Mouse (Mus musculus) urinary bladder, postnatal 4 days (tissue): ENCODE measurements at regions not wholly inside any gene's neighbourhood (a gene's known extent, or its start where the extent isn't known, plus 50 kb on each side); places are given as distances from the start of the nearest gene placed in this dataset.

ENCODE experiments used
- DNase-seq, 2 experiments: peaks; one replicate each; pipeline ENCODE4 v3.0.0; 2021 to 2022; ENCODE audit warnings: low spot score in 2 of 2

DNA sequence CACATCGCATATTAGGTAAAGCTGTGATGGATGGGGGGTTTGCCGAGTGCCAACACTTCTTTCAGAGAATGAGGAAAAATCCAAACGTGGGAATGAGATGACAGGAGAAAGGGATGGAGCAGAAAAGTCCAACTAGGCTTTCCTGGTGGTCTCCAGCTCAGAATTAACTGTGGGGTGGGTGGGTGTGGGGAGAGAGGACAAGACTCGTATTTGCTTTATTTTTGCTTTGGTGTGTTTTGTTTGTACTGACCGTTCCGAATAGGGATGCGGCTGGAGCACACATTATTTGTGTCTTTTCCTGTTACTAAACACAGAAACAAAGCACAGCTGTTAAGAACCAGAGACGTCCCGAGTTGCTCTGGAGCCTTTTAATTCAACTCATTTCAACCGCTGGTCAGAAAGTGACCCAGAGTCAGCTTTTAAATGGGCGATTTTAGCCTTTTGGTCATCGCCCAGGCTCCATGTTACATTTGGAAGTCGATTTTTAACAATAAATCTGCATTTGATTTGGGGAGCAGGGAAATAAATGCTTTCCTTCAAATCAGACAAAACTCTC is 136.7 kb downstream of the Gm10295 start:
- DNase-seq: no peak

DNA sequence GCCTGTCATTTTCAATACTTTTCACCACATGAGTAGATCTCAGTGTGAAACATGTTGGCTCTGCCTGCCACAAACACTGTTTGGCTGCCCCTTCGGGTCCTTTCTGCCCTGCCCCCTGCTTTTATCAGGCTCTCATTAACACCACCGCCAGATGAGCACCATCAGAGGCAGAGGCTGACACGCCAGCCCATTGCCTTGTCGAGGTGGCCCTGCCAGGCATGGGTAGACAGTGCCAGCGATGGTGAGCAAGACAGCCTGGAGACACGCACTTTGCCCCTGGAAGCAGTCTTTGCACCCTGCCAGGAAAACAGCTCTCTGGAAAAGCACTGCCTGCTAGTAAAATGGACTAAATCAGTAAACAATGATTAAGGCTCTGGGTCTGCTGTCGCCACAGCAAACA is 158.2 kb downstream of the Gm10295 start:
- no peak for DNase-seq

DNA sequence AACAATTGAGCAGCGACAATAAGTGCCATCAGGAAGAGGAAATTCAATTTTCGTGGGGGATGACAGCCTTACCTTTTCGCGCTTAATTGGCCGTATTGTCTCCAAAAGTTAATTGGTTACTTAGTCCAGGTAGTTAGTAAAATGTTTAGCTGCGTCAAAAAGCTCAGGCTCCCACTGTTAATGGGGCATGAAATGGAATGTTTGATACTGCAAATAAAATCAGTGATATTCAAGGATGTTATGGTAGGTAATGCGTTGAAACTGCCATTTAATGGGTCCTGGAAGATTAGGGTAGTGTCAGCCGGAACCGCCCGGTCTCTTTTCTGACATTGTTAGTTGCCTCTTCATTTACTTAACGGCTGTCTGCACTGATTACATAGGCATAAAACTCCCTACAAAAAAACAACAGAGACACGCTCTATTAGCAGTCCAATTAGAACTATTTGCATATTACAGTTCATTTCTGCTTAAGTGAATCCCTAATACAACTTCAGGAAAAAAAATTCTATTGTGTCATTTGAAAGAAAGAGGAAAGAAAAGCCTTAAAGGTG is 161.0 kb downstream of the Gm10295 start:
- DNase-seq: no peak

DNA sequence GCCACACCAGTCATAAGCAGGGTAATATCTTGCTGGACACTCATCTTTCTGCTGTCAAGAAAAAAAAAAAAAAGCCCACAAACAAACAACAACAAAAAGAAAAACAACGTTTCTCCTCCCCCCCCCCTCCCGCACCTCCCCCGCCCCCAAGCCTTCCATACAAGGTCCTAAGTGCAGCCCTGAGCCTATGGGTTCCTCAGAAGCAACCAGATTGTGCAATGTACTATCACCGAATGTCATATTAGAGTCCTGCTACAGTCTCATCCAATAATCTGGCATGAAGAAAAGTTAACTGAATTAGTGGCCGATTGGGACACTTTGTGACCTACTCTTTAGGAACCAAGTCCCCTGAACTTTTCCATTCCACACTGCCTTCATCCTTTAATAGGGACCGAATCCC is 161.5 kb downstream of the Gm10295 start:
- DNase-seq: no peak

DNA sequence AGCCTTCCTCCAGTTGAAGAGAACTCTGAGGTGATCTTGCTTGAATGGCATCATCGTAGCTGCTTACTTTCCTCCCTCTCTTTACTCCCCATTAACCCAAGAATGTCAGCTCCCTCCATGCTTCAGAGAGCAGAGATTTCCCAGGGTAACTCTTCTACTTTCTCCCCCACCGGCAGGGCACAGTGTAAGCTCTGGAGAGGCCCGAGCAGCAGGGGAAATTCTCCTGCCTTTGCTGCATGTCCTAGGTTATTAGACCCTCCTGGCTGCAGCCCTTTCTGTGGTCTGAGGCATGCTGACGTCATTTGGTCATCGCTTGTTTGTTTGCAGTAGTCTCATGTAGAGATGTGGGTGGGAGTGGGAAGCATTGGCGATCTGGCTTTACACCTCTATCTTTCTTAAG is 163.2 kb downstream of the Gm10295 start:
- DNase-seq: no peak

DNA sequence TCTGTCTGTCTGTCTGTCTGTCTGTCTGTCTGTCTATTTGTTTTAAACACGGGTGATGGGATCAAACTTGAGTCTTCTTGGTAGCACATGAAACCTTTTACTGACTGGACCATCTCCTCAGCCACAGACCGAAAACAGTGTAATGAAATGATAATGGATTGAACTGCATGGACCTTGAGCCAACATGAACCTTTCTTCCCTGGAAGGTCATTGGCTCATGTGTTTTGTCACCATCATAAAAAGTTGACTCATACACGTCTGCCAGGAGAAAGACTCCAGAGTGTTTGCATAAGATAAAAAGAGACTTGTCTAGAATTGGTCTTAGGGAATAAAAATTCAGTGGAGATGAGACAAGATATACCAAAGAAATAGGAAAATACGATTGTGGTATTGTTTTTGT is 176.4 kb downstream of the Gm10295 start:
- no peak for DNase-seq

DNA sequence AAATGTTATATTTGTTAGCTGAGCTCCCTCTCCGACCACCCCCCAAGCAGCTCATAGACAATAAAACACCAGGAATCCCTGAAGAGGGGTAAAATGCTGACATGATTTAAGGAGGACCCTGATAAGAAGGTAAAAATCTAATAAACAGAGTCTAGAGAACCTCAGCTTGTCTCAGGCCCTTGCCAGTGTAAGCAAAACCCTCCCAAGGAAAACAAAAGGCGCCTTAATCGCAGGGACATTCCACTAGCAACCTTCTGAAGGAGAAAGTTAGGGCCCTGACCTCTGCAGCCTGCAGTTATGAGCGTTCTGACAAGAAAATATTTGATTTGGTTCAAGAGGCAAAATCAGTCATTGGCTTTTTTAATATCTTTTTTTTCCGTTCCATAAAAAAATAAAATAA is 212.2 kb downstream of the Gm10295 start:
- no peak for DNase-seq

DNA sequence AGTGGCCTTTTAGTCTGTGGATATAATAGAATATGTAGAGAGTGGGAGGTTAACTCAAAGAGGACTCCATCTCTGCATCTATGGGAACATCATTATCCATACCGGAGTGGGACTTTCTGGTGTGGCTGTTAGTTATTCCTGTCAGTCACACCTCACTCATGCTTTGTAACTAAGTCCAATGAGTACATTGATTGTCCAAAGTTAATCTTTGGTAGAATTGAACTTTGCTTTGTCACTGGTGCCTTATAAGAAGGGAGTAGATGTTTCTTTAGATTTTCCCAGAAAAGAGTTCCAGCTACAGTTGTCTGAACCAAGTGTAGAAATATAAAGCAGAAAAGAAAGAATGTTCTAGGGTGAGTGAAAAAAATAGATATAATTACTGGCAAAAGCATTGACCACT is 221.3 kb downstream of the Gm10295 start:
- DNase-seq: no peak

DNA sequence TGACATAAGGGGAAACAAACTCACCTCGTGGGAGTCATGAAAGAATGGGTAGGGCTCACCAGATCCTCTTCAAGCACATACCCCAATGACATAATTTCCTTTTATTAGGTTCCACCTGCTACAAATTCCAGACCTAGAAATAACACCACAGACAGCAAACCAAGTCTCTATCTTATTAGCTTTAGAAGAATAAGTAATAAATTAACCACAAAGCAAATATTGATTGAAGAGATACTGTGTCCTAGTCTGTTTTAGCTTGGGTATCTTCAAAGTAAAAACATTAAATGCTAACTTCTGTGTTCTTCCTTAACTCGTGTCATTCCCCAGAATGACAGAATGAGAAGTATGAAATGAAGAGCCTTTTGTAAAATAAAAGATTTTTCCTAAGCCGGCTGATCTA is 222.4 kb downstream of the Gm10295 start:
- no peak for DNase-seq

DNA sequence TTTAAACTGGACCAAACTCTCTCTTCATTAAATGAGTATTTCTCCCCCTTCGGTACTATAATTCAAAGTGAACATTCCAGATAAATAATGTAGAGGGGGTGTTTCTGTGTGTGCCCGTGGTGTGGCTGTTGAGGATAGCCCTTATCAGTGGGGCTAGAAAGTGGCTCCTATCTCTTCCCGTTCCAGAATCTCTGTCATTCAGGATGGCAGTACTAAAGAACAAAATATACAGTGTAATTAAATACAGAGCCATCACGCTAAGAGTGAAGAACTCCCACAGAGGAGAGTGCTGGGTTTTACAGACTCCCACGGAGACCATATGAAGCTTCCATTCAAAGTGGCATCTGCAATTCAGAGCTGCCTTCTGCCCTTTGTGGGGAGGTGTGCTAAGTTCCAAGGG is 229.8 kb downstream of the Gm10295 start:
- DNase-seq: no peak

DNA sequence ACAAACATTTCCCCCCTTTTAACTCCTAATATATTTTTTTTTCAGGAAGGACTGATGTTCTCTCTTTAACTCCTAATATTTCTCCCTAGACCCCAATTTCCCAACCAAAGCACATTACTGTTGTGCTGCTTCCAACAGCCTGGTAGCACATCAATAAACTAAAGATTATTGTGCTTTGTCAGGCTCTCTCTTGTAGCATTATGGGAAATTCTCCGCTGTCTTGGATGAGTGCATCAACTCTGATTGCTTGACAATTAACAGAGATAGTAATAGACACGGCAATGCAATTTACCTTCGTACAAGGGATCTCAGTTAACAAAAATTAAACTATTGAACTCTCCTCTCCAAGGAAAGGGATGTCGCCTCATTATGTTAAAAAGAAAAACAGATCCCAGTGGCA is 230.3 kb downstream of the Gm10295 start:
- DNase-seq: no peak

DNA sequence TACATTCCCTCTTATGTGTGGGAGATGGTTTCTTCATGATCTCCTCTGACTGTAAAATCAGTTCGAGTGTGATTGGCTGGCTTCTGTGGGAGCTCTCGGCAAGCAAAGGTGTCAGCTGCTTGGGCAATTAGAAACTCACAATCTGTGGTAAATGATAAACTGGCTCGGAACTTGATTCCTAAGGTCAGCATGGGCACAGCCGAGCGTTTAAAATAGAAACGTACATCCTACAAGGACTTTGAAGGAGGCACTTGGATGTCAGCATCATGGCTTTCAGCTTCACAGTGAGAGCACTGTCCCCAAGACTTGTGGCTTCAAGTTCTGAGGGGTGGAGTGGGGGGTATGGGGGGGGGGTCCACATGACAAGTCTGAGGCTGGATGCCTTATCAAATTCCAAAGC is 231.3 kb downstream of the Gm10295 start:
- no peak for DNase-seq

DNA sequence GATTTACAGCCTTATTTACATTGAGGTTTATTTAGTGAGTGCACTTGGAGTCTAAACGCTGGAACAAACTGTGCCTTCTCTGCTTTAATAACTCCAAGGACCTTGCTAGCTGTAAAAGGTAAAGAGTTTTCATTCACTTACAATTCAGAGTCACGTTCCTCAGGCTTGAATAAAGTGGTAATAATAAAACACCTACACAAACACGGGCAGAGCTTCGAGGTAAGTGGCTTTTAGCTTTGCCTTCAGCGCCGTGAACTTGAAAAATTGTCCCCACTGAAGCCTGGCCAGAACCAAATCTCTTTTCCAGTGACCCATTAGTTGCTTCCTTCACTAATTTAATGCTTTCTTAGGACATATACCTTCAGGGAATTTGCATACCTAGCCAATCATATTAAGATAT is 244.2 kb downstream of the Gm10295 start:
- DNase-seq: no peak

DNA sequence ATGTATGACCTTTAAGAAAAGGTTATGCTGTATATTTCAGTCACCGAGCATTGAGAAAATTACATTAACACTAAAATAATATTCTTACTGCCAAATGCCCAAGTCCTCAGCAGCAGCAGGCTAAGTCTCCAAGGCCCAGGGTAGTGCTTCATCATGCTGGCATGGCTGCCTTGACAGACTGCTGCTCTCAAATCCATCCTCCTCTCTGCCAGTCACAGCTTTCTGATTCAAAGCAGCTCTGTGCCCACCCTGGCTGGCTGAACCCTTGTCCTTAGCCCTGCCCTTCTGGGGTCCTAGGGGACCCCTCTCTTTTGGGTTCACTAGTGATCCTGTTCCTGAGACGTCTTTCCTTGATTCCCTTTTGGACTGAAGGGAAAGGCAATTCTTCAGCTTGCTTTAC is 251.0 kb downstream of the Gm10295 start:
- DNase-seq: no peak

DNA sequence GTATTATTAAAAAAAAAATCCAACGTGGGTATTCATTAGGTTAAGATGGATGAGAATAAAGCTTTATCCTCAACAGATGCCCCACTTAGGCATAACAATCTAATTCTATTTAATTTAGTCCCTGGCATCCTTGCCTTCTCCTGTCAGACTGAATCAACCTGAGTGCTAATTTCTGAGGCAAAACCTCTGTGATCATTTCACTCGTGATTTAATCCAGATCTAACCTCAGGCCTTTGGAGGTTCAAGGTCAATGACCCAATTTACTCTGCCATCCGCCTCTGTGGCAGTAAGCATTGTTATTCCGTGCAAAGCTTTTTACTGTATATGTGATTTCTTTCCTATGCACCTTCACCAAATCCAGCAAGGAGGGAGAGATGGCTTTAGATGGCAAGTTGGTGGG is 253.0 kb downstream of the Gm10295 start:
- no peak for DNase-seq

DNA sequence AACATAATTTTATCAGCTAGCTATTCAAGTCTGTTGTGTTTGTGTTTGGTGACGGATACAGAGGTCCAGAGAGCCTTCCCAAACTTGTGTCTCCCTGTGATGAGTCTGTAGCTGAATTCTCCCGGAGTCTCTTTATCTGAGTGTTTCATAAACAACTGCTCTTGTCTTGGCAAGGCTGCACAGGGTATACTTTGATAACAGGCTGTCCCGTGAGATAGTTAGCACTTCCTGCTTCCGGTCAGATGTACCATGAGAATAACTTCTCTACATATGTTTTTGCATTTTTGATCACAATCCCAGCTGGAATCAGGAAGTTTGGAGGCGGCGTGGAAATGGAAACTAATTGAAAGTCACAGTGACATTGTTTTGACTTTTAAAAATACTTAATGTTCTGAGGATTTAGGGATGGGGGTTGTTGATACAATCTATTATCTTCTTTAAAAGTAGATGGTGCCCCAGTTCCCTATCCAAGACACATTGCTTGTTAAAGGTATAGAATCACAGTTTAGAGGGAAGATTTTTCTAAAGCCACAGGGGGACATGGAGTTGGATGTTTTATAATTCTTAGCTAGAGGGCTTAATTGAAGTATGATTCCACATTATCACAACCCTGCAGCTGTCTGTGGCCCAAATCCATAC is 257.9 kb downstream of the Gm10295 start:
- no peak for DNase-seq

DNA sequence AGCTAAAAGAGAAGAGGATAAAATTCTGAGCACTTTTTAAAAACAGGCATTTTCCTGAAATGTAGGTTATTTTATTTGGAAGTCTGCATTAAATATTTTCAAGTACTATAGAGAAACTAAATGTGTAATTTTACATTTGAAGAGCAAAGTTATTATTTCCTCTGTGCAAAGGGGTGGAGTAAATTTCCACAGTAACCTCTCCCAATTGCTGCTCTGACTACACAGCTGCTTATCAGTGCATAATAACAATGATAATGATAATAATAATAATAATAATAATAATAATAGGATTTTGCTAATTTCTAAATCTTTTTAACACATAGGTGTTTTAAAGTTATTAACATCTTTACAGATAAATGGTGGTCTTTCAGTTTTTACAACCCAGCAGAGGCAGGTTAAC is 258.5 kb downstream of the Gm10295 start:
- DNase-seq: no peak

DNA sequence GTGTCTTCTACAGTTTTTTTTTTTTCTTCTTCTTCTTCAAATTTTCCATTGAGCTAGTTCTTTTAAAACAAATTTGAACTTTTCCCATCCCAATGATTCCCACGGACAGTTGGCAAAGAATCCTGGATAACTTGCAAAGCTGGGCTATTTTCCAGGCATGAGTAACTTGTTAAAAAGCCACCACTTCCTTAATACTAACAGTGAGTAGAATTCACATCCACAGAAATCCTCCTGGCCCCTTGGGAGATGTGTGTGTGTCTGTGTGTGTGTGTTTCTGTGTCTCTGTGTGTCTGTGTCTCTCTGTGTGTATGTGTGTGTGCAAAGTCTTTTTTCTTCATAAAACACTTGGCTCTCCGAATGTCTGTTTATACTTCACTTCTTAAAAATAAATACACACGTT is 259.0 kb downstream of the Gm10295 start:
- DNase-seq: no peak

DNA sequence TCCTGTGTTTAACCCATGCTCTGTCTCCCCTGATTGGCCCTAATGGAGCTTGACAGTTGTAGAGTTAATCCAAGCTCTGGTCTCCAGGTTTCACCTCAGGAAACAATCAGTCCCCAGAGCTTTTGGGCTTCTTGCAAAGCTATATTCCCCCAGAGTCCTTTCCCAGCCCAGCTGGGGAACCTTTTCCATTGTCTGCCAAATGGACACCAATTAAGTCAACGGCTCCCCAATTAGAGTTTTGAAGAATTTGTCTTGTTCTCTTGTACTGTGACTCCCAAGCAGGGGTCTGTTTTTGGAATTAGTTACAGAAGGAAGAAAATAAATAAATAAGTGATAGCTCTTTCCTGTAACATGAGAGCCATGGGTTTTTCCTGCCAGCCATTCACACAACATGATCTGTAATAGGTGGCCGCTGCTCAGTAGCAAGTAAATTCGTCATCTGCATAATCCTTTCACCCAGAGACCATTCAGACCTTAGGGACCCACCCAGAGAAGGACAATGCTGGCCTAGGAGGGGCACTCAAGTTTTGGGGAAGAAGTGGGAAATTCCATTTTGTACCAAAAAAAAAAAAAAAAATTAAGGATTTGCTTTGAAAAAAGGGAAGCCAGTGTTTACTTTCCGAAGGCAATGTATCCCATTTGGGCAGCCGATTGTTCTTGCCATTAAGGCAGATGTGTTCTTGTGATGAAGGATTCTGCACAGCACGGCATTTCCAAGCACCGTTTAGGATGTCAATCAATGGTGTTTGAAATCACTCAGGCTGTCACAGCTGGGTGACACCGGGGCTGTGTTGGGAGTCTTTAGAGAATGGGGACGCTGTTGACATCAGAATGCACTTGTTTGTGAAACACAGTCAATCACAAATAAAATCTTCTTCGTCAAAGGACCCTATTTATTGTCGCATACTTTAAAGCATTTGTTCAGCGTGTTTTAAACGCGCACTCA is 286.6 kb downstream of the Gm10295 start:
- DNase-seq: no peak

DNA sequence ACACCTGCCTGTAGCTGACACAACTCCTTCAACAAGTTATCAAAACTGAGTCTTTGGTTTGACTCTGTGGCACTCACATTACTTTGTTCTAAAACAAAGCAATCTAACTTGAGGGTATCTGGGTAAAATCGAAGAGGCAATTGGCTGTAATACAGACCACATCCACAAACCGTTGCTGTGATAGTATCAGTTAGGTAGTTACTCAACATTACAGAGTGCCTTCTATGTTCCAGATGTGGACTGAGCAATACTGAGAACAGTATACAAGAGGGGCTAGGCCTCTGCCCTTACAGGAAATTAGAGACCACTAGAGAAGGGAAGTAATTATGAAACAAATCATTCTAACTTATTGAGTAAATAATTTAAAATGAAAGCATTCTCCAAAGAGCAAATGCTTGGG is 300.5 kb downstream of the Gm10295 start:
- DNase-seq: no peak

DNA sequence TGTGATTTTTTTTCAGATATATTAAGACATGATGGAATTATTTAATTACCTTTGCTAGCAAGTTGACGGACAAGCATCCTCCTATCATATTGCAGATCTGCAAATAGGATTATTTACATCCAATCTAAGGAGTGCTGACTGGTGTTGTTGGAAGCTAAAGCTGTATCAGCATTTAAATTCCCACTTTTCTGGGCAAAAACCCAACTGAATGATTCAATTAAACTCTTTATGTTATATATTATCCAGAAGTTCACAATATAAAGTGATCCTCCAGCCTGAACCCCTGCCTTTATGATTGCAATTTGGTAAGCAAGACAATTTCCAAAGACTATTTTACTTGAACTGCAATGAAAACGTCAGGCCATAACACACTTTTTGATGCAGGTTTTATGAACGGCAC is 304.1 kb downstream of the Gm10295 start:
- DNase-seq: no peak

DNA sequence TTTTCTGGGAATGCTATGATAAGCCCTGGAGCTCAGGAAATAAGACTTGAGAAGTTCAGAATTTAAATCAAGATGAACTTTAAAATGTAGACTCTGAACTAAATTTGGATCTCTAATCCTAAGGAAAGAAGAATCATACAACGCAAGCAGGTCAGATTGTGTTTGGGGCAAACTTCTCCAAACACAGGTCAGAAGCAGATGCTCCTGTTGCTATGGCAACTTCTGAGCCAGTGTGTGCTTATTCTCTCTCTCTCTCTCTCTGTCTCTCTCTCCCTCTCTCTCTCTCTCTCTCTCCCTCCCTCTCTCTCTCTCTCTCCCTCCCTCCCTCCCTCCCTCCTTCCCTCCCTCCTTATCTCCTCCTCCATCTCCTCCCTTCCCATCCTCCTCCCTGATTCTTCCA is 304.7 kb downstream of the Gm10295 start:
- no peak for DNase-seq

DNA sequence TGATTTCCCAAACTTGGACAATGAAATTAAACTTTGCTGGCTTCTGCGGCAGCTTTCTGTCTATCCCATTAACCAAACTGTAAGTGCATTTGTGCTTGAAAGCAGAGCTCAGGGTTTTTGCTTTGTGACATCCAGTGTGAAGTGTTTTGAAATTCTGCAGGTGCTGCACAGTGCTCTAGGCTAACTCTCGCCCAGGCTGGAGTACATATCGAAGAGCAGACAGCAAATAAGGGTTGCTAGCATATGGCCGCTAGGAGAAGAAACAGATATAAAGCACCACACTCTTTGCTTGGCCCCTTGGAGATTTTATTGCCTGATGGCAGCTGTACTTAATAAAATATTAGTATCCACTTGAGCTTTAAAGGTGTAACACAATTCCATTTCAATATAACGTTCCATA is 307.5 kb downstream of the Gm10295 start:
- no peak for DNase-seq
